Mouse (Mus musculus) megakaryocyte, embryonic 14.5 days (primary cell): ENCODE results near the gene Gpr137. TPM values are rescaled to one million over a fixed set of nuclear protein-coding genes. Genes with fewer than 3 reads are reported as not detected.

Experiments
- H3K27me3 ChIP-seq: replicated peaks from 2 replicates; pipeline ENCODE3; 2012; ENCODE audit warnings: inconsistent platforms
- H3K36me3 ChIP-seq: replicated peaks from 2 replicates; pipeline ENCODE3; 2012; ENCODE audit warnings: low read length, inconsistent platforms, mixed read lengths
- H3K4me1 ChIP-seq: 2 replicates; pipeline ENCODE4 v1.6.1; 2012; ENCODE audit warnings: inconsistent platforms
- H3K4me3 ChIP-seq: replicated peaks from 2 replicates; pipeline ENCODE3; 2012; ENCODE audit warnings: moderate library complexity, mild to moderate bottlenecking, inconsistent platforms
- H3K9me3 ChIP-seq: 2 replicates; pipeline ENCODE4 v1.6.1; 2012; ENCODE audit warnings: inconsistent platforms
- FLI1 ChIP-seq: IDR thresholded peaks from 2 replicates; pipeline ENCODE4 v1.6.1; 2012; ENCODE audit warnings: low read length, inconsistent platforms, mixed read lengths
- GATA1 ChIP-seq: IDR thresholded peaks from 3 replicates; pipeline ENCODE4 v1.6.1; 2012; ENCODE audit warnings: mixed read lengths, low read length, inconsistent platforms, borderline replicate concordance
- polyA plus RNA-seq: library from polyadenylated mRNA; stranded (reverse); fragments of >175 nt; gene quantifications from 2 replicates; pipeline ENCODE4 v1.2.3, GENCODE M21; 2012; ENCODE audit warnings: low replicate concordance; ENCODE audit not compliant: insufficient read depth

Gpr137 gene
- polyA plus RNA-seq, 1 experiment = 118 TPM

GRCm38 (mm10) chr19:6892512-6892911 lies 49.8 kb downstream of the Gpr137 start:
- Histone ChIP-seq H3K27me3 (no peaks in the 10 kb centered on the region), H3K36me3 (no peaks in the 10 kb centered on the region), H3K9me3 (peaks cover 16% of the 10 kb centered on the region), H3K4me3 (no peak overlapping the region), H3K4me1 (peaks cover 12% of the 10 kb centered on the region)
- TF ChIP-seq FLI1 (no peak), GATA1 (no peak)

Other genes with a start within 250 kb of the Gpr137 start
- gene Rps6ka4, start 101.8 kb downstream of the Gpr137 start, polyA plus RNA-seq = 32.8 and 44.2 TPM in 2 replicates
- 22.9 and 55.2 TPM in 2 replicates for gene Ccdc88b, start 84.3 kb downstream of the Gpr137 start, polyA plus RNA-seq
- gene Trmt112, start 32.8 kb downstream of the Gpr137 start, polyA plus RNA-seq = 107 and 147 TPM in 2 replicates
- 209 and 955 TPM in 2 replicates for gene Prdx5, start 32.4 kb downstream of the Gpr137 start, polyA plus RNA-seq
- 56.1 and 76.3 TPM in 2 replicates for gene Esrra, start 20.7 kb downstream of the Gpr137 start, polyA plus RNA-seq
- 0.83 TPM in 1 of 2 replicates, not detected in the other for gene Catsperz, start 17.1 kb downstream of the Gpr137 start, polyA plus RNA-seq
- 0.08 TPM in 1 of 2 replicates, not detected in the other for gene Kcnk4, start 8.0 kb downstream of the Gpr137 start, polyA plus RNA-seq
- gene Bad, start 619 bp downstream of the Gpr137 start, polyA plus RNA-seq = 108 and 197 TPM in 2 replicates
- gene Ppp1r14b, start 32.5 kb upstream of the Gpr137 start, polyA plus RNA-seq = 310 and 626 TPM in 2 replicates
- gene Plcb3, start 34.0 kb upstream of the Gpr137 start, polyA plus RNA-seq = 39.2 and 49.3 TPM in 2 replicates
- 154 and 460 TPM in 2 replicates for gene Fkbp2, start 38.0 kb upstream of the Gpr137 start, polyA plus RNA-seq
- 68.5 and 73.8 TPM in 2 replicates for gene Vegfb, start 45.2 kb upstream of the Gpr137 start, polyA plus RNA-seq
- 19.1 and 20.6 TPM in 2 replicates for gene Dnajc4, start 50.1 kb upstream of the Gpr137 start, polyA plus RNA-seq
- 6.7 and 9.1 TPM in 2 replicates for gene Nudt22, start 53.6 kb upstream of the Gpr137 start, polyA plus RNA-seq
- 0.57 TPM in 1 of 2 replicates, not detected in the other for gene Trpt1, start 53.7 kb upstream of the Gpr137 start, polyA plus RNA-seq
- gene Fermt3, start 77.0 kb upstream of the Gpr137 start, polyA plus RNA-seq = 5,058 and 7,219 TPM in 2 replicates
- 29.9 and 116 TPM in 2 replicates for gene Stip1, start 97.5 kb upstream of the Gpr137 start, polyA plus RNA-seq
- 9.2 and 14.0 TPM in 2 replicates for gene Macrod1, start 114.3 kb upstream of the Gpr137 start, polyA plus RNA-seq
- gene Flrt1, start 163.2 kb upstream of the Gpr137 start, polyA plus RNA-seq = not detected in 2 replicates